Mouse (Mus musculus) neutrophil, adult 5-6 weeks (primary cell): ENCODE data around the gene Cdh22. TPM values are rescaled to one million over a fixed set of nuclear protein-coding genes. Genes with fewer than 3 reads are reported as not detected.

Experiments used
- ATAC-seq: fragments of 151-379, 151-347 bp; 2 replicates; pipeline ENCODE4 v1.8.0; 2017; ENCODE audit warnings: mild to moderate bottlenecking, moderate TSS enrichment; ENCODE audit not compliant: insufficient number of reproducible peaks, poor library complexity, low FRiP score, severe bottlenecking; ENCODE audit errors: extremely low read depth
- total RNA-seq: library from RNA; stranded (forward); fragments of 200-1000 nt; gene quantifications from 2 replicates; pipeline ENCODE4 v1.2.3, GENCODE M21; 2017

The Cdh22 gene
- total RNA-seq, 1 experiment from 2014 or later = not detected

GRCm38 (mm10) chr2:165179231-165179630, 55.4 kb downstream of the Cdh22 start:
- ATAC-seq = no peak

GRCm38 (mm10) chr2:165176965-165177364, 57.7 kb downstream of the Cdh22 start:
- ATAC-seq = no peak

- no peak for ATAC-seq
Observed at GRCm38 (mm10) chr2:165166664-165167435, 67.8 kb downstream of the Cdh22 start.

- no peak for ATAC-seq
Observed at GRCm38 (mm10) chr2:165162221-165162620, 72.4 kb downstream of the Cdh22 start.

- no peak for ATAC-seq
Observed at GRCm38 (mm10) chr2:165160466-165160865, 74.2 kb downstream of the Cdh22 start.

- ATAC-seq = no peak
Observed at GRCm38 (mm10) chr2:165159055-165159688, 75.5 kb downstream of the Cdh22 start.

GRCm38 (mm10) chr2:165158317-165158716, 76.3 kb downstream of the Cdh22 start:
- no peak for ATAC-seq

GRCm38 (mm10) chr2:165157900-165158299, 76.8 kb downstream of the Cdh22 start:
- no peak for ATAC-seq

- no peak for ATAC-seq
Observed at GRCm38 (mm10) chr2:165153006-165153405, 81.6 kb downstream of the Cdh22 start.

- no peak for ATAC-seq
Observed at GRCm38 (mm10) chr2:165149741-165150140, 84.9 kb downstream of the Cdh22 start.

GRCm38 (mm10) chr2:165145821-165146220, 88.8 kb downstream of the Cdh22 start:
- no peak for ATAC-seq

- ATAC-seq = no peak
Observed at GRCm38 (mm10) chr2:165143487-165143886, 91.2 kb downstream of the Cdh22 start.

GRCm38 (mm10) chr2:165136049-165136448, 98.6 kb downstream of the Cdh22 start:
- no peak for ATAC-seq

- ATAC-seq = no peak
Observed at GRCm38 (mm10) chr2:165133566-165133965, 101.1 kb downstream of the Cdh22 start.

GRCm38 (mm10) chr2:165131428-165131827, 103.2 kb downstream of the Cdh22 start:
- no peak for ATAC-seq

- no peak for ATAC-seq
Observed at GRCm38 (mm10) chr2:165129189-165129588, 105.5 kb downstream of the Cdh22 start.

GRCm38 (mm10) chr2:165126896-165127562, 107.6 kb downstream of the Cdh22 start:
- ATAC-seq = no peak

GRCm38 (mm10) chr2:165121206-165121840, 113.3 kb downstream of the Cdh22 start:
- no peak for ATAC-seq

GRCm38 (mm10) chr2:165120765-165121164, 113.9 kb downstream of the Cdh22 start:
- ATAC-seq = no peak
